Mouse (Mus musculus): Measurements from ENCODE around the gene Arhgef11. TPM values are rescaled to one million over a fixed set of nuclear protein-coding genes. Genes with fewer than 3 reads are reported as not detected.
"Not testable (repeated sequence)": the region's sequence is repeated elsewhere in the genome, so short reads cannot be mapped to it uniquely, and the experiment has no call there.

Arhgef11 gene
- 10 to 100 TPM; 60.2 to 60.3 TPM for total RNA-seq (2021)
- long read RNA-seq, experiment 1, full-length matches to known transcripts, result 9 of 52 reads
- long read RNA-seq, experiment 1, partial matches to known transcripts, result 21 of 52 reads
- long read RNA-seq, experiment 1, other reads (novel, unspliced or antisense), result 22 of 52 reads
- long read RNA-seq, experiment 2, full-length matches to known transcripts, result 6 of 46 reads
- long read RNA-seq, experiment 2, partial matches to known transcripts, result 17 of 46 reads
- long read RNA-seq, experiment 2, other reads (novel, unspliced or antisense), result 23 of 46 reads

DNA sequence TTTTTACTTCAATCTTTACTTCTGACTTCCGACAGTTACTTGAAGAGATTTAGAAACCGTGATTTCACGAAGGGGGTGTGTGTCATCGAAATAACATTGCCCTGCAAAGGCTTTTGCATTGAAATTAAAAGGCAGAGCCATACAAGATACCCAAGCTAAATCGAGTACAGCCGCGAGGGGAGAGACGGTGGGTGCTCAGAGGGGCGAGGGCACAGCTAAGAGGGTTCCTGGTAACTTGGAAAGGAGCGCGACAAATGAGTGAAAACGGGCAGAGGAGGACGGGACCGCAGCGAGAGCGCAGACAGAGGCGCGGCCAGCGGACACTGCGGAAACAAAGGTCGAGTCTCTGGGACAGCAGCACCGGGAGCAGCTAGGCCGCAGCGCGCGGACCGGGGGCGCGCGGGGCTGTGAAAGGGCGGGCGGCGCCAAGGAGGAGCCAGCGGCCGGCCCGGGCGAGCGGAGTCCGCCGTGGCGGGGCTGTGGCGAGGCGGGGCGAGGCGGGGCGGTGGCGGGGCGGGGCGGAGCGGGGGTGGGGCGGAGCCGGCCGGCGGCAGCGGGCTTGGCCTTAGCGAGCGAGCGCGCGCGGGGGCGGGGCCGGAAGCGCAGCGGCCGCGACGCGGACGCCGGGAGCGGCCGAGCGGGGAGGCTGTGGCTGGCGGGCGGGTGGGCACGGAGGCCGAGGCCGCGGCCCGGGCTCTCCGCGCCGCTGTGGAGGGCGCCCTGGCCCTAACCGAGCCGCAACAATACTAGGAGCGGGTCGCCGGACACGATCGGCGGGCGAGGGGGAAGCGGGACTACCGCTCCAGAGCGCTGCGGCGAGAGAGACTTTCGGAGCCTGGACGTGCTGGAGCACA, at the start of gene Arhgef11:
TSS of gene Arhgef11 (plus strand) at position 603 of the 854 bp plus-strand sequence.
- peak; percentile 69 to 75 for DNase-seq (ENCODE audit: extremely low spot score in 1 of 2, low spot score in 2 of 2)
- Histone ChIP-seq H3K27ac (peak within 1 kb of the TSS; percentile 90), H3K4me3 (peak within 1 kb of the TSS; percentile 76)
- intact Hi-C loops (cut with DNase I), result loop anchor here (2.0 to 5.0 kb wide), 2 partner anchors 50 to 92 kb away; partner anchors contain the start of gene Etv3
- TF ChIP-seq CTCF (IDR thresholded peaks at IDR 0.05), result no peak

DNA sequence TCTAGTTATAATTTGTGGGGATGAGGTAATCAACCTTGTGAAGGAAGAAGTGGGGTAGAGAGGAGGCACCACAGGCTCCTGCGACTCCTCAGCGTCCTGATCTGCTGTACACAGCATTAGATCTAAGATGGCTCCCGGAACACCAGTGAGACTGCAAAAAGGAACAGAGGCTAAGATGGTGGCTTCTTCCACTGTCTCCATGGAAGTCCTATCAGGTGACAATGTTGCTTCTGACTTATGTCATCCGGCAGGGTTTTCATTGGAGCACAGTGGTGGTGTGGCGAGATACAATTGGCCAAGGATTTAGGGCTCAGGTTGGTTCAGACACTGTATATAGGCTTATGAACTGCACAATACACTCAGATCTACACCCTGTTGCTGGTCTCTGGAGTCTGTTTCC, 48.7 kb upstream of the Arhgef11 start:
- no peak overlapping the region for H3K4me3 ChIP-seq
- intact Hi-C loops (cut with DNase I), result loop anchor here (5.0 kb wide), 1 partner anchor 49 kb away; the partner anchor contains the start of gene Arhgef11
- H3K27ac ChIP-seq, result no peak overlapping the region
- no peak for TF ChIP-seq CTCF (IDR thresholded peaks at IDR 0.05)
- DNase-seq (ENCODE audit: extremely low spot score in 1 of 2, low spot score in 2 of 2), result no peak

GRCm38 (mm10) chr3:87575766-87576165, 41.6 kb upstream of the Arhgef11 start:
- no peak for DNase-seq (ENCODE audit: extremely low spot score in 1 of 2, low spot score in 2 of 2)
- TF ChIP-seq CTCF (IDR thresholded peaks at IDR 0.05), result no peak
- intact Hi-C loops (cut with DNase I), result no loop called here
- no peak overlapping the region for H3K4me3 ChIP-seq
- no peak overlapping the region for H3K27ac ChIP-seq

- DNase-seq (ENCODE audit: extremely low spot score in 1 of 2, low spot score in 2 of 2), result no peak
- Histone ChIP-seq H3K4me3 (no peak overlapping the region), H3K27ac (no peak overlapping the region)
- no peak for TF ChIP-seq CTCF (IDR thresholded peaks at IDR 0.05)
- intact Hi-C loops (cut with DNase I), result no loop called here
Measured at GRCm38 (mm10) chr3:87582259-87582658, 35.1 kb upstream of the Arhgef11 start.

- DNase-seq (ENCODE audit: extremely low spot score in 1 of 2, low spot score in 2 of 2), result no peak
- no peak for TF ChIP-seq CTCF (IDR thresholded peaks at IDR 0.05)
- intact Hi-C loops (cut with DNase I), result no loop called here
- H3K27ac ChIP-seq, result no peak overlapping the region
- H3K4me3 ChIP-seq, result no peak overlapping the region
Measured at GRCm38 (mm10) chr3:87593793-87594192, 23.6 kb upstream of the Arhgef11 start.

DNA sequence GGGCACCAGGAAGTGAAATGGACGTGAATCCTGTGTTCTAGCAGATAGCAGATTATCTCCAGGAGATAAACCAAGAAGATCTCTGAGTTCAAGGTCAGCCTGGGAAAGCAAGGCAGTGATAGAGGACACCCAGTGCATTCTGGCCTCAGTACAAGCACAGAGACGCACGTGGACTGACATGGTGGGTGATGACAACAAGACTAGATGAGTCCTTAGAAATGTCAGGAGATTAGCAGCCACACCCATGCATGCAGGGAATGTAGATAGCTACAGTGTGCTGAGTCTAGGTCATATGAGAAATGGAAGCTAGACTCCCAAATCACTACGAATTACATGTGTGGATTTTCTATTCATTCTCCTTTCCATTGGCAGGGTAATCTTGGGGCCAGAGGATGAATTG, 22.0 kb upstream of the Arhgef11 start:
- DNase-seq (ENCODE audit: extremely low spot score in 1 of 2, low spot score in 2 of 2); intact Hi-C loops (cut with DNase I): not testable (repeated sequence)

DNA sequence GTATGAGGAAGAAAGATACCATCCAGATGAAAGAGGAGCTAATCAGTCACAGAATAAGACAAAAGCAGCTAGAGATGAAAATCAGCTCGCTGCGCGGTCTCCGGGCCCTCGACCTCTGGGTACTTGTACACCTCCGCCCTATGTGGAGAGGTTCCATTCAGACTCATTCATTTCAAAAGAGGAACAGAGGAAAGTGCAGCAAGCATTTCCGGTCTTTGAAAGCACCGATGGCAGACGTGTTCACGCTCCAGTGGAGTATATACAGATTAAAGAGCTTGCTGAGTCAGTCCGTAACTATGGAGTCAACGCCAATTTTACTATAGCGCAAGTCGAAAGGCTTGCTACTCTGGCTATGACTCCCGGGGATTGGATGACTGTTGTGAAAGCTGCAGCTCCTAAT, 16.3 kb upstream of the Arhgef11 start:
- intact Hi-C loops (cut with DNase I); H3K4me3 ChIP-seq; H3K27ac ChIP-seq; DNase-seq (ENCODE audit: extremely low spot score in 1 of 2, low spot score in 2 of 2): not testable (repeated sequence)

More for the DNA sequence above, 22.0 kb upstream of the Arhgef11 start:
- H3K4me3 ChIP-seq, H3K27ac ChIP-seq: not testable (repeated sequence)

DNA sequence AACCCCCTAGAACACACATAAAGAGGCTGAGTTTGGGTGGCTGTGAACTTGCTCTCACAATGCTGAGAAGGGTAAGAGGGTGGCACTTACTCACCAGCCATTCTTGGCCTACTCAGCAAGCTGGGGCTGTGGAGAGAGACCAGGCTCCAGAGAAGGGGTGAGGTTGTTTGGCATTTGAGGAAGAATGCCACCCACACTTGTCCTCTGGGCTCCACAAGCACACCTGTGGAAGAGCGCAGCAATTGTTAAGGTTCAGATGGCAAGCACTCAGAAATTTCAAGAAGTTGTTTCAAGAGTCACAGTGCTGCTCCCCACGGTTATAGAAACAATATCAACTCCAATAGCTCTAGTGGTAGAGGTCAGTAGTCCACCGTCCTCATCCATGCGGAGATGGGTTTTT, 1.0 kb upstream of the Arhgef11 start:
- intact Hi-C loops (cut with DNase I), result loop anchor here (2.0 to 5.0 kb wide), 2 partner anchors 49 to 92 kb away; partner anchors contain the start of gene Etv3

DNA sequence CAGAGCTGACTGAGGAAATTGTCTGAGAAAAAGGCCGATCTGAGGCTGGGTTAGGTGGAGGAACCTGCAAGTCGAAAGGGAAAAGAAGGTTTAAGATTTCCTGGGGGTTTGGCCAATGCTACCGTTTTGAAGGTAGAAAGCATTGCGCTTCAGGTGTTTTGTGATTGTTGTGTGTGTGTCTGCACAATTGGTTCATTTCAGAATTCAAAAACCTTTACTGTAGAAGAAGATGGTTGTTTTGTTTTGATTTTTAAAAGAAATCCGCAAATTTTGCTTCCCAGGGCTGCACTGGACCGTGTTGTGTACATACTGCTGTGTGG, 412 bp downstream of the Arhgef11 start:
- Histone ChIP-seq H3K27ac (peak overlapping the region; percentile 90), H3K4me3 (peak overlapping the region; percentile 76)
- TF ChIP-seq CTCF (IDR thresholded peaks at IDR 0.05), result no peak
- intact Hi-C loops (cut with DNase I), result loop anchor here (2.0 to 5.0 kb wide), 2 partner anchors 50 to 93 kb away; partner anchors contain the start of gene Etv3
- no peak for DNase-seq (ENCODE audit: extremely low spot score in 1 of 2, low spot score in 2 of 2)

More for the DNA sequence above, 1.0 kb upstream of the Arhgef11 start:
- no peak for DNase-seq (ENCODE audit: extremely low spot score in 1 of 2, low spot score in 2 of 2)
- no peak for TF ChIP-seq CTCF (IDR thresholded peaks at IDR 0.05)
- Histone ChIP-seq H3K4me3 (no peak overlapping the region), H3K27ac (no peak overlapping the region)

DNA sequence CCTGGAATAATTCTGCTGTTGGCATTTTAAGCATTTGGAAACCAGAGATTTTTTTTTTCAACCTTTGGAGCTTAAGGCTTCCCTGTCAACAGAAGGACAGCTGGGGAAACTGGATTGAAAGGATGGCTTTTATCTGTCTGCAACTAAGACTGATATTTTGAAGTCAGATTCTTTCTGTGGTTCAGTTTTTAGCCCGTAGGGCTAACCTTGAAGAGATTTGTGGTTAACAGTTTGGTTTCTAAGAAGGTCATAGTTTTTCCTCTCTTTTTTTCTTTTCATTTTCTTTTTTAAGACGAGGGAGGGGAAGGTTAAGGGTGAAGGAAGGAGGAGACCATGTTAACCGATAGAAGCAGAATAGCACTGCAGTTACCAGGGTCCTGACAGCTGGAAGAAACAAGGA, 881 bp downstream of the Arhgef11 start:
- Histone ChIP-seq H3K4me3 (peak overlapping the region; percentile 76), H3K27ac (0 out of 2 replicates have a peak overlapping the region, but pooled peaks have one; percentile 12)
- intact Hi-C loops (cut with DNase I), result loop anchor here (5.0 kb wide), 1 partner anchor 51 kb away; no protein-coding TSS in a partner anchor
- TF ChIP-seq CTCF (IDR thresholded peaks at IDR 0.05), result no peak
- no peak for DNase-seq (ENCODE audit: extremely low spot score in 1 of 2, low spot score in 2 of 2)

GRCm38 (mm10) chr3:87618981-87619710, 1.8 kb downstream of the Arhgef11 start:
- H3K4me3 ChIP-seq, result peak overlapping the region; percentile 76
- intact Hi-C loops (cut with DNase I), result loop anchor here (5.0 kb wide), 1 partner anchor 52 kb away; no protein-coding TSS in a partner anchor
- no peak for DNase-seq (ENCODE audit: extremely low spot score in 1 of 2, low spot score in 2 of 2)
- TF ChIP-seq CTCF (IDR thresholded peaks at IDR 0.05), result no peak
- H3K27ac ChIP-seq, result peak overlapping the region; percentile 36; the same call in 1 of the 2 replicates
